Mouse (Mus musculus): Measurements from ENCODE around the gene Ulk1. TPM values are rescaled to one million over a fixed set of nuclear protein-coding genes. Genes with fewer than 3 reads are reported as not detected.
A peak's percentile ranks its signal among the peaks of the same experiment; 100 is the strongest.

The Ulk1 gene
- polyA plus RNA-seq, 1 experiment, result not detected

DNA sequence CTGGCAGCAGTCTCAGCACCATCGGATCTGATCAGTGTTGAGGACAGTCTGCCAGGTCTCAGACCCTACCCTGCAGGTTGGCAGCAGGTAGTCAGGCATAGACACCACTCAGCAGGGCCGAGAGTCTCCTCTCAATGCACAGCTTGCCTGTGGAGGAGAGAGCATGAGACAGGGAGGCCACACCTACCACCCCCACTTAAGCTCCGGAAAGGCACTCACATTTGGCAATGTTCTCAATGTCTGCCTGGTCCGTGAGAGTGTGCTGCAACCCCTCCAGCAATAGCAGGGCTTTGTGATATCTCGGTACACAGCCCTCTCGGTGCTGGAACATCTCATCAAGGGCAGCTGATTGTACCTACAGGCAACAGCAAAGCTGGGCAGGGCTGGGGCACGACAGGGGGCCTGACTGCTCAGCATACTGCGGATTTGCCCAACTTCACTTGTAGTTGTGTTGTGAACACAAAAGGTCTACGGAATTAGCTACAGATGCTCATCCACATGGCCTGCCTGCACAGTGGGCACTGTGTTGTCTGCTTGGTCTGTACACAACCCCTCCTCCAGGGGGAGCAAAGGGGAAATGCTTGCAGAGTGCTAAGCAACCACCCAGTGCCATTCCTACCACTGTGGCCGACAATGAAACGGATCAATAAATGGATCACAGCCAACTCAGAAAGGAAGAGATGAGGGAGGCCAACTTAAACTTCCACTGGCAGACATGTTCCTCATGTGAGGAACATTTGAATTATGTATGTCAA, 23.6 kb downstream of the Ulk1 start:
- Histone ChIP-seq H3K4me1 (ENCODE audit: control insufficient read depth, insufficient read depth, low read length) (peaks cover 16% of the 10 kb centered on the region), H3K27ac (ENCODE audit: insufficient read depth, low read depth, low read length) (no peak overlapping the region), H3K4me3 (ENCODE audit: insufficient read depth, low read depth, low read length) (no peak overlapping the region)
- TF ChIP-seq CTCF (IDR thresholded peaks at IDR 0.05; ENCODE audit: insufficient read depth, low read depth, low read length) (no peak), POLR2A (IDR thresholded peaks at IDR 0.05; ENCODE audit: insufficient read depth, low read depth, low read length) (no peak)
- WGBS, result 49% methylated on average over 11 of the region's 11 CpGs

GRCm38 (mm10) chr5:110783150-110783549, 26.7 kb downstream of the Ulk1 start:
- no peak for TF ChIP-seq CTCF (IDR thresholded peaks at IDR 0.05; ENCODE audit: insufficient read depth, low read depth, low read length)
- no peak for TF ChIP-seq POLR2A (IDR thresholded peaks at IDR 0.05; ENCODE audit: insufficient read depth, low read depth, low read length)
- Histone ChIP-seq H3K4me1 (ENCODE audit: control insufficient read depth, insufficient read depth, low read length) (peaks cover 29% of the 10 kb centered on the region), H3K4me3 (ENCODE audit: insufficient read depth, low read depth, low read length) (no peak overlapping the region), H3K27ac (ENCODE audit: insufficient read depth, low read depth, low read length) (no peak overlapping the region)
- 73% methylated on average over 8 of the region's 8 CpGs for WGBS

DNA sequence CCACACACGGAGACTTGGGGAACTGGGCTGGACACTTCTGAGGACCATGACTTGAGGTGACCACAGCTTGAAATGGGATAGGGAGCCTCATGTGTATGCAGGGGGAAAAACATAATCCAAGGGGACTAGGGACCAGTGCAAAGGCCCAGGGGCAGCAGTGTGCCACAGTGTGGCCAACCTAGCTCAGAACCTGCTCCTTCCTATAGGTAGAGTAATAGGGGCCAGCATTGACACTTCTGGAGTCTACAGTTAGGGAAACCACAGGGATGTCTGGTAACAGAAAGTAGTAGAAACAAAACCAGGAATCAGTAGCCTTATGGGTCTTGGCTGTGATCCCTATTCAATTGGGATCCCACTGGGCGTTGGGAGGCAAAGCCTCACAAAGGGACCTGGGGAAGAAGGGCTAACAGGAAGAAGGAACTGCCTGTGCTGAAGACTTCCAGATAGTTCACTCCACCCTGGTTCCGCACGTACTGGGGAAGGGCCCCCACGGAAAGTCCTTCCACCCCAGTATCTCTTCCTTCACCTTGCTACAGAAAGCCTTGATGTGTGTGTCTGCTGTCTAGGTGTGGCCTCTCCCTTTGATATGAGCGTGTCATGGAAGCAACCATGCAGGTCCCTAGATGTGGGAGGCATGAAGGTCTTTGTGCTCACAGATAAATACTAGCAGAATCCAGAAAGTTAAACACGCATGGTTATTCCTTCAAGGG, 28.2 kb downstream of the Ulk1 start:
- WGBS, result 83% methylated on average over 7 of the region's 7 CpGs
- Histone ChIP-seq H3K27ac (ENCODE audit: insufficient read depth, low read depth, low read length) (no peak overlapping the region), H3K4me1 (ENCODE audit: control insufficient read depth, insufficient read depth, low read length) (peaks cover 25% of the 10 kb centered on the region), H3K4me3 (ENCODE audit: insufficient read depth, low read depth, low read length) (no peak overlapping the region)
- TF ChIP-seq CTCF (IDR thresholded peaks at IDR 0.05; ENCODE audit: insufficient read depth, low read depth, low read length) (no peak), POLR2A (IDR thresholded peaks at IDR 0.05; ENCODE audit: insufficient read depth, low read depth, low read length) (no peak)

- 41% methylated on average over 10 of the region's 10 CpGs for WGBS
- peaks cover 19% of the 10 kb centered on the region for H3K4me1 ChIP-seq (ENCODE audit: control insufficient read depth, insufficient read depth, low read length)
- no peak for TF ChIP-seq CTCF (IDR thresholded peaks at IDR 0.05; ENCODE audit: insufficient read depth, low read depth, low read length)
- TF ChIP-seq POLR2A (IDR thresholded peaks at IDR 0.05; ENCODE audit: insufficient read depth, low read depth, low read length), result no peak
- H3K27ac ChIP-seq (ENCODE audit: insufficient read depth, low read depth, low read length), result 0 out of 2 replicates have a peak overlapping the region, but pooled peaks have one; percentile 21
- H3K4me3 ChIP-seq (ENCODE audit: insufficient read depth, low read depth, low read length), result peak overlapping the region; percentile 71
Observed at GRCm38 (mm10) chr5:110780761-110781528, 29.0 kb downstream of the Ulk1 start.

DNA sequence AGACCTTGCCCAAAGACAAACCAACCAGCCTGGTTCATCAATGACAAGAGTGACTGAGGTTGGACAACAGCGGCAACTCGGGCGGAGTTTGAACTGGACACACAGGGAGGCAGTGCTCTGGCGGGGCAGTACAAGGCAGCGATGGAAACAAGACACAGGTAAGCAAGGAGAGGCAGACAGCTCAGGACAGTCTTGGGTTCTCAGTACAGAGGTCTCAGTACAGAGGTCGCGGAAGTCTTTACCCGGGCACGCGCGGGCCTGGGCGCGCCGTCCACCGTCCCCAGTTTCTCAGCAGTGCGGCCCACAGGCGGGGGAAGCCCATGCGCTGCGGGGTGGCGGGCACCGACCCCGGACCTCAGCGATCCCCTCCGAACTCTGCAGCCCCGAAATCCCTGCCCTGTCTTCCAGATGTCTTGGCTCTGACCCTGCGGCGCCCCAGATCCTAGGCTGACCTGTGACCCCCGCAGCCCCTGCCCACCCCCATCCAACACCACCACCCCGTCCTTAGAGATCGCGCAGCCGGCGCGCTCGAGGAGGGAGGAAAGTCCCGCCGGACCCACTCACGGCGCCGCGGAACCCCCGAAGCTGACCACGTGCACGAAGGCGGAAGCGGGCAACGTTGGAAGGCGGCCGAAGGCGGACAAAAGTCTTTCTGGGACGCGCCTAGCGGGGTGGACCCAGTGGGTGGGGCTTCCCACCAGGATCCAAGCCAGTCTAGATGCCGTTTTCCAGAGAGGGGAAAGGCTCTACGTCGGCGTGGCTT, 29.7 kb downstream of the Ulk1 start, which contains the start of gene Pus1:
TSS of gene Pus1 (minus strand) at position 662 of the 763 bp plus-strand sequence.
- TF ChIP-seq CTCF (IDR thresholded peaks at IDR 0.05; ENCODE audit: insufficient read depth, low read depth, low read length) (no peak), POLR2A (IDR thresholded peaks at IDR 0.05; ENCODE audit: insufficient read depth, low read depth, low read length) (0 out of 2 replicates have a peak, but pooled peaks have one; percentile 13)
- WGBS, result under 1% methylated on average over 56 of the region's 57 CpGs
- Histone ChIP-seq H3K4me1 (ENCODE audit: control insufficient read depth, insufficient read depth, low read length) (peaks cover 15% of the 10 kb centered on the region), H3K4me3 (ENCODE audit: insufficient read depth, low read depth, low read length) (peak within 1 kb of the TSS; percentile 71), H3K27ac (ENCODE audit: insufficient read depth, low read depth, low read length) (0 out of 2 replicates have a peak within 1 kb of the TSS, but pooled peaks have one; percentile 21)

GRCm38 (mm10) chr5:110779276-110779997, 30.5 kb downstream of the Ulk1 start:
- peaks cover 15% of the 10 kb centered on the region for H3K4me1 ChIP-seq (ENCODE audit: control insufficient read depth, insufficient read depth, low read length)
- H3K4me3 ChIP-seq (ENCODE audit: insufficient read depth, low read depth, low read length), result peak overlapping the region; percentile 71
- no peak for TF ChIP-seq CTCF (IDR thresholded peaks at IDR 0.05; ENCODE audit: insufficient read depth, low read depth, low read length)
- no peak for TF ChIP-seq POLR2A (IDR thresholded peaks at IDR 0.05; ENCODE audit: insufficient read depth, low read depth, low read length)
- WGBS, result 20% methylated on average over 15 of the region's 15 CpGs
- no peak overlapping the region for H3K27ac ChIP-seq (ENCODE audit: insufficient read depth, low read depth, low read length)

DNA sequence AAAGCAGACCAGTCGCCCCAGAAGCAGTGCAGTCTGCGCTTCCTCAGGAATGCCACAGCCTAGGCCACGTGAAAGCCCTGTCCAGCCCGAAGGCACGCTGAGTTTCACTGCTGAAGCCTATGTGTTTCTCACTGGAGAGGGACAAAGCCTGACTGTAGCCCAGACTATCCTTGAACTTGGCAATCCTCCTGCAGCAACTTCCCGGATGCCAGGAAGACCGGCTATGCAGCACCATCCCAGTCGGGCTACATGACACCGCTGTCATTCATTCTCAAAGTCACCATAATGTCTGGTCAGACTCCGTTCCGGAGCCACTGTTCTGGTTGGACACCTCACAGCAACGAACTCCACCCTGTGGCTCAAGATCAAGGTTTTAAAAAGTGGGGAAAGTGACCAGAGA, 31.6 kb downstream of the Ulk1 start:
- no peak for TF ChIP-seq CTCF (IDR thresholded peaks at IDR 0.05; ENCODE audit: insufficient read depth, low read depth, low read length)
- TF ChIP-seq POLR2A (IDR thresholded peaks at IDR 0.05; ENCODE audit: insufficient read depth, low read depth, low read length), result no peak
- H3K27ac ChIP-seq (ENCODE audit: insufficient read depth, low read depth, low read length), result no peak overlapping the region
- H3K4me1 ChIP-seq (ENCODE audit: control insufficient read depth, insufficient read depth, low read length), result peaks cover 15% of the 10 kb centered on the region
- WGBS, result 84% methylated on average over 12 of the region's 12 CpGs
- H3K4me3 ChIP-seq (ENCODE audit: insufficient read depth, low read depth, low read length), result no peak overlapping the region

All from olfactory bulb, adult 2 months (tissue).